Mouse (Mus musculus) NIH3T3 (cell line): Measurements from ENCODE around the gene Itgam.
"Not testable (repeated sequence)": the region's sequence is repeated elsewhere in the genome, so short reads cannot be mapped to it uniquely, and the experiment has no call there.

Source experiments
- DNase-seq: peaks from one replicate; pipeline ENCODE4 v3.0.0-alpha.2; 2012; ENCODE audit warnings: low read depth

Itgam gene

GRCm38 (mm10) chr7:128132148-128132547, 69.7 kb downstream of the Itgam start:
- DNase-seq = no peak

DNA sequence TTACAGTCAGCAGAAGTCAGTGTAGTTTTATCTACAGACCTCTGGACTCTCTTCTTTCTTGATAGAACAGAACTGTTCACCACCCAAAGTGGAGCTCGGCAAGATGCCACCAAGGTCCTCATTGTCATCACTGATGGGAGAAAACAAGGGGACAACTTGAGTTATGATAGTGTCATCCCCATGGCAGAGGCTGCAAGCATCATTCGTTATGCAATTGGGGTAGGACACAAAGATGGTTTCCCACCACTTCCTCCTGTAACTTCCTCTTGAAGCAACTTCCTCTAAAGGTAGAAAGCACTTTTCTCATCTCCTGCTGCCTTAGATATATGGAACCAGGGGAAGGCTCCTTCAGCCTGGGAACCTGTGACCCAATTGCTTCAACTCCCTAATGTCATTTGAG, 71.2 kb downstream of the Itgam start:
- DNase-seq = no peak

- no peak for DNase-seq
Measured at GRCm38 (mm10) chr7:128136927-128137326, 74.5 kb downstream of the Itgam start.

- no peak for DNase-seq
Measured at GRCm38 (mm10) chr7:128139611-128140010, 77.2 kb downstream of the Itgam start.

DNA sequence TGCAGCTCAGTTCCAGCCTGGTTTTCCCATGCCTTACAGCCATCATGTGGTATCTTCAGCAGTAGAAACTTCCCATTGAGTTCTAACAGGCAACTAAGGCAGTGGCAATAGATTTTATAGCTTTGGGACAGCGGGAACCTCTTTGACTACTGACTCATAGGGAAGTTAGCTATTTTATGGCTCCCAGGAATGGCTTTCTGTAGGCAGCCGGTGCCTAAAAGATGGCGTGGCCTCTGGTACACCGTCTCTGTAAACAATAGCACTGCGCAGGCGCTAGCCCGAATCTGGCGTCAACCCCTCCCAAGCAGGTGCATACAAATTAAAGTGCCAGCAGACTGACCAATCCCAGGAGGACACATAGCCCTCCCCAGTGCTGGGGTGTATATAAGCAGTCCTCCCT, 88.5 kb downstream of the Itgam start:
- no peak for DNase-seq

GRCm38 (mm10) chr7:128154076-128154475, 91.6 kb downstream of the Itgam start, which contains the start of gene Itgad:
Gene Itgad, plus strand, starts transcription at chr7:128154376.
- DNase-seq = no peak

- no peak for DNase-seq
Measured at GRCm38 (mm10) chr7:128154924-128155323, 92.5 kb downstream of the Itgam start.

DNA sequence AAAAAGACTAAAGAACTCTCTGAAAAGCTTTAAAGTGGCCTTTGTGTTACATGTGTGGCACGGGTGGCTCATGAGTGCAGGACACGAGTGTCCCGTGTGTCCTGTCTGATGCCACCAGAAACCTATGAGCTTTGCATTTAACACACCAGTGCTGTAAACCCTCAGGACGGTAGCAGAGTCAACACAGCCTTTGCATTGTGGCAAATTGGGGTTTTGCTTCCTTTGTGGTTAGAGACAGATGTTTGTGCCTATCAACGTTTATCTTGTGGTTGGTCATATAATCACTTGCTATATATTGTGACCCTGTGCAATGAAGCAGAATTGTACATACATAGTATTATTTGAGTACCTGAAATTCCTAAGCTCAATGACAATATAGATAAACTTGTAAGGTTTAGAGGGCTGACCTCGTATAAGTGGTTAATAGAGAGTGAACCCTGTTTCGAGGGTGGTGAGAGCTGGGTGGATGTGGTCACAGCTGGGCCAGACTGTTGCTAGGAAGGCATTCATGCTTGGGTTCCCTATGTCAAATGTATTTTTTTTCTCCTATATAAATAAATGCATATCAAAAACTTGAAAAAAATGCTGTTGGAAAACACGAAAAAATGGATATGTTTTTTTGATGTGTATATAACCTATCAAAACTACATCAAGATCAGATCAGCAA, 96.4 kb downstream of the Itgam start:
- not testable (repeated sequence) for DNase-seq

DNA sequence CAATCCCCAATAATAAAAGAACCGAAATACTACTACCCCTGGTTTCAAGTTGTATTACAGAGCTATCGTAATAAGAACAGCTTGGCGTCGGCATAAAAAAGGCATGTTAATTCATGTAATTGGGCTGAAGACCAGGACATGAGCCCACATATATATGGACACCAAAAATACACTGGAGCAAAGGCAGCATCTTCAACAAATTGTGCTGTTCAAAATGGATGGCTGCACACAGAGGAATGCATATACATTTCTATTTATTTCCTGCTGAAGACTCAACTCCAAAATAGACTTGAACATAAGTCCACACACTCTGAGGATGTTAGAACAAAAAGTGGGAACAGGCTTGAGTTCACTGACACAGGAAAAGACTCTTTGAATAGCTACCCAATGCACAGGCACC, 101.6 kb downstream of the Itgam start:
- DNase-seq = no peak

GRCm38 (mm10) chr7:128166391-128166790, 104.0 kb downstream of the Itgam start:
- DNase-seq = no peak
